In genomic region chr5:29478208-29479197, GRCm38 (mm10) we compare ENCODE assay signal across 9 mouse cellular contexts. TPM values are rescaled to one million over a fixed set of nuclear protein-coding genes. Genes with fewer than 3 reads are reported as not detected.
DNase-seq lines count a peak whose midpoint lies in the region; ATAC-seq and TF ChIP-seq lines count a peak whose summit lies in the region.
"Had no signal": no experiment of that assay in that cellular context is flagged by ENCODE, and none has a peak within 500 bp of the region (broad histone marks: within the 10 kb centered on the region; RNA-seq: fewer than 3 reads in every experiment).

Gene Mnx1, minus strand, starts transcription at chr5:29478470.

- under 1% methylated on average over 65 of the region's 65 CpGs for WGBS in forebrain, embryonic 16.5 days
- WGBS in liver, postnatal 0 days (ENCODE audit: insufficient replicate concordance), result 1% methylated on average over 65 of the region's 65 CpGs

- no peak for TF ChIP-seq POLR2A in ES-Bruce4 (IDR thresholded peaks at IDR 0.05; ENCODE audit: insufficient read depth, low read length)

- H3K4me2 ChIP-seq in forebrain, embryonic 16.5 days (ENCODE audit: low read length), result peak within 1 kb of the TSS; percentile 43
- H3K4me2 ChIP-seq in liver, postnatal 0 days (ENCODE audit: low read depth, low read length), result peak within 1 kb of the TSS; percentile 49

- H3K4me1 ChIP-seq in ES-Bruce4 (ENCODE audit: control insufficient read depth, insufficient read depth, low read length), result no peaks in the 10 kb centered on the region
- H3K4me1 ChIP-seq in forebrain, embryonic 16.5 days (replicated peaks; ENCODE audit: control insufficient read depth, insufficient read depth, low read length), result peaks cover 13% of the 10 kb centered on the region
- peaks cover 3% of the 10 kb centered on the region; the same call in 1 of the 2 replicates for H3K4me1 ChIP-seq in liver, postnatal 0 days (ENCODE audit: insufficient read depth)

- H3K36me3 ChIP-seq in ES-Bruce4 (ENCODE audit: control insufficient read depth, insufficient read depth, low read length, poor library complexity, severe bottlenecking), result no peaks in the 10 kb centered on the region
- H3K36me3 ChIP-seq in forebrain, embryonic 16.5 days (ENCODE audit: control insufficient read depth, insufficient read depth), result no peaks in the 10 kb centered on the region
- no peaks in the 10 kb centered on the region for H3K36me3 ChIP-seq in liver, postnatal 0 days (replicated peaks; ENCODE audit: insufficient read depth, low read length)

- peaks cover 22% of the 10 kb centered on the region for H3K27me3 ChIP-seq in ES-Bruce4 (ENCODE audit: control insufficient read depth, insufficient read depth, low read length, poor library complexity, severe bottlenecking)
- H3K27me3 ChIP-seq in forebrain, embryonic 16.5 days (replicated peaks; ENCODE audit: control insufficient read depth, insufficient read depth, low read length), result peaks cover 94% of the 10 kb centered on the region
- peaks cover 97% of the 10 kb centered on the region for H3K27me3 ChIP-seq in liver, postnatal 0 days (ENCODE audit: insufficient read depth, low read length)

- peak within 1 kb of the TSS; percentile 73 for H3K9ac ChIP-seq in ES-Bruce4 (ENCODE audit: low read depth, poor library complexity, severe bottlenecking)
- H3K9ac ChIP-seq in forebrain, embryonic 16.5 days (replicated peaks; ENCODE audit: low read depth, low read length), result no peak within 1 kb of the TSS
- no peak within 1 kb of the TSS for H3K9ac ChIP-seq in liver, postnatal 0 days (replicated peaks)

- H3K4me3 ChIP-seq in ES-Bruce4 (ENCODE audit: low read depth, low read length), result peak within 1 kb of the TSS; percentile 85
- peak within 1 kb of the TSS; percentile 26 for H3K4me3 ChIP-seq in forebrain, embryonic 16.5 days (replicated peaks; ENCODE audit: low read length)
- peak within 1 kb of the TSS; percentile 26 for H3K4me3 ChIP-seq in liver, postnatal 0 days (ENCODE audit: low read depth, low read length)
- H3K4me3 ChIP-seq: myocyte had no signal

- TF ChIP-seq CTCF in ES-Bruce4 (IDR thresholded peaks at IDR 0.05; ENCODE audit: low read depth, low read length), result no peak
- TF ChIP-seq CTCF in liver, postnatal 0 days (IDR thresholded peaks at IDR 0.05; ENCODE audit: low read depth), result no peak

- ATAC-seq in forebrain, embryonic 16.5 days, result peak; percentile 50
- ATAC-seq in liver, postnatal 0 days, result no peak
- no peak for ATAC-seq in erythroid progenitor cell, adult 5-6 weeks (replicated peaks; ENCODE audit: low FRiP score, poor library complexity, severe bottlenecking)

- no peak within 1 kb of the TSS for H3K27ac ChIP-seq in ES-Bruce4 (ENCODE audit: insufficient read depth, low read length)
- no peak within 1 kb of the TSS for H3K27ac ChIP-seq in forebrain, embryonic 16.5 days (ENCODE audit: low read length)
- no peak within 1 kb of the TSS for H3K27ac ChIP-seq in liver, postnatal 0 days (ENCODE audit: low read depth)

- peak; percentile 37 to 52 for DNase-seq in cerebellum, postnatal 10 days
- no peak for DNase-seq in cerebellum, postnatal 4 days (ENCODE audit: low spot score in 2 of 2)
- peak; percentile 20 for DNase-seq in liver, postnatal 0 days
- DNase-seq in urinary bladder, adult 18-20 months (ENCODE audit: low spot score in 2 of 2), result no peak
- DNase-seq in gastrocnemius, adult 8-10 months (ENCODE audit: low spot score in 2 of 2), result no peak

- TF ChIP-seq EP300 in ES-Bruce4 (IDR thresholded peaks at IDR 0.05; ENCODE audit: insufficient read depth, low read depth, low read length), result 0 out of 2 replicates have a peak, but pooled peaks have one; percentile 6
- no peak for TF ChIP-seq EP300 in liver, postnatal 0 days (IDR thresholded peaks at IDR 0.05; ENCODE audit: low read depth)

- H3K9me3 ChIP-seq in ES-Bruce4 (replicated peaks; ENCODE audit: control insufficient read depth, insufficient read depth, low read length, poor library complexity, severe bottlenecking), result 0 out of 2 replicates have a peak, but pooled peaks cover 1% of the 10 kb centered on the region
- H3K9me3 ChIP-seq in forebrain, embryonic 16.5 days (ENCODE audit: control insufficient read depth, low read length), result no peaks in the 10 kb centered on the region
- H3K9me3 ChIP-seq in liver, postnatal 0 days (ENCODE audit: low read length), result no peaks in the 10 kb centered on the region

RNA-seq across cellular contexts. Expression of gene Mnx1, which starts in this region (rescaled TPM):
- 0.45 and 0.88 TPM in 2 replicates for polyA plus RNA-seq in ES-Bruce4 (2011; ENCODE audit: insufficient read depth, insufficient read length, low read depth, missing spikeins)
- not detected in 2 replicates for polyA plus RNA-seq in forebrain, embryonic 16.5 days (2015; fragmentation: Nextera tagmentation; extraction: Ambion mirVana)
- not detected in 2 replicates for polyA plus RNA-seq in liver, postnatal 0 days (2015; fragmentation: Nextera tagmentation; extraction: Ambion mirVana)
- total RNA-seq in gastrocnemius, adult 8-10 months (2022), result not detected
- total RNA-seq in erythroid progenitor cell, adult 5-6 weeks (2015; ENCODE audit: low replicate concordance), result not detected in 2 replicates
- not detected in 2 replicates for total RNA-seq in erythroid progenitor cell, adult 5-6 weeks (2017; ENCODE audit: low replicate concordance)
- polyA plus RNA-seq: myocyte had no signal

Comparison
In these comparisons a context has a peak if more than half of its experiments do, and no peak if none do; other contexts are left out.
1. DNase-seq: peak in cerebellum, postnatal 10 days (2 of 2); none in cerebellum, postnatal 4 days (0 of 2), urinary bladder, adult 18-20 months (0 of 2) and gastrocnemius, adult 8-10 months (0 of 2).
2. Peak in ATAC-seq, H3K4me3 ChIP-seq and H3K4me2 ChIP-seq in forebrain, embryonic 16.5 days; RNA of the gene not detected or under 1 TPM.
3. Peak in DNase-seq, H3K4me3 ChIP-seq and H3K4me2 ChIP-seq in liver, postnatal 0 days; RNA of the gene not detected or under 1 TPM.
4. H3K4me3 ChIP-seq: peak in every context shown above with its lines; median percentile 85 in ES-Bruce4; 26 in forebrain, embryonic 16.5 days; 26 in liver, postnatal 0 days.